Mouse (Mus musculus) midbrain, embryonic 16.5 days (tissue): ENCODE data around the gene Mast3. TPM values are rescaled to one million over a fixed set of nuclear protein-coding genes. Genes with fewer than 3 reads are reported as not detected.

Experiments used
- ATAC-seq: fragments of 200-750 bp; cut with Nextera tagmentation; 2 replicates; pipeline ENCODE4 v1.8.0; 2017; ENCODE audit warnings: moderate TSS enrichment
- H3K27ac ChIP-seq: fragments of 300-500 bp; sonication (generic); 2 replicates; pipeline ENCODE4 v1.5.1; 2014; ENCODE audit warnings: mild to moderate bottlenecking, low read length, mixed read lengths
- H3K27me3 ChIP-seq: fragments of 300-500 bp; sonication (generic); 2 replicates; pipeline ENCODE4 v1.6.1; 2014; ENCODE audit warnings: low read depth, low read length, mixed read lengths; ENCODE audit not compliant: control insufficient read depth, insufficient read depth
- H3K36me3 ChIP-seq: fragments of 300-500 bp; sonication (generic); 2 replicates; pipeline ENCODE4 v1.6.1; 2014; ENCODE audit warnings: mild to moderate bottlenecking, low read length, moderate library complexity, mixed read lengths; ENCODE audit not compliant: control insufficient read depth, insufficient read depth
- H3K4me1 ChIP-seq: fragments of 300-500 bp; sonication (generic); 2 replicates; pipeline ENCODE4 v1.6.1; 2014; ENCODE audit warnings: mild to moderate bottlenecking, low read length, mixed read lengths; ENCODE audit not compliant: control insufficient read depth, insufficient read depth
- H3K4me2 ChIP-seq: fragments of 300-500 bp; sonication (generic); 2 replicates; pipeline ENCODE4 v1.6.1; 2014; ENCODE audit warnings: mild to moderate bottlenecking, low read length, mixed read lengths
- H3K4me3 ChIP-seq: fragments of 300-500 bp; sonication (generic); 2 replicates; pipeline ENCODE4 v1.5.1; 2014; ENCODE audit warnings: low read depth, mild to moderate bottlenecking, low read length, moderate library complexity, mixed read lengths
- H3K9ac ChIP-seq: fragments of 300-500 bp; sonication (generic); 2 replicates; pipeline ENCODE4 v1.6.1; 2014; ENCODE audit warnings: low read depth, low read length, mixed read lengths
- H3K9me3 ChIP-seq: fragments of 300-500 bp; sonication (generic); replicated peaks from 2 replicates; pipeline ENCODE4 v1.6.1; 2014; ENCODE audit warnings: mild to moderate bottlenecking, low read length, mixed read lengths; ENCODE audit not compliant: control insufficient read depth, poor library complexity, severe bottlenecking
- WGBS: fragments of 180-500 bp; shearing (Covaris S2); extraction: QIAGEN DNeasy Blood & Tissue Kit; methylation state at CpG from one replicate; pipeline ENCODE4 v1.1.7; 2014; 5-methylcytosine and 5-hydroxymethylcytosine counted together
- polyA plus RNA-seq: library from polyadenylated mRNA; unstranded; fragments of >200 nt; fragmentation: Nextera tagmentation; extraction: Ambion mirVana; gene quantifications from 2 replicates; pipeline ENCODE4 v1.2.1, GENCODE M21; 2015

Mast3 gene
- polyA plus RNA-seq, 1 experiment from 2014 or later: 23.2 TPM

DNA sequence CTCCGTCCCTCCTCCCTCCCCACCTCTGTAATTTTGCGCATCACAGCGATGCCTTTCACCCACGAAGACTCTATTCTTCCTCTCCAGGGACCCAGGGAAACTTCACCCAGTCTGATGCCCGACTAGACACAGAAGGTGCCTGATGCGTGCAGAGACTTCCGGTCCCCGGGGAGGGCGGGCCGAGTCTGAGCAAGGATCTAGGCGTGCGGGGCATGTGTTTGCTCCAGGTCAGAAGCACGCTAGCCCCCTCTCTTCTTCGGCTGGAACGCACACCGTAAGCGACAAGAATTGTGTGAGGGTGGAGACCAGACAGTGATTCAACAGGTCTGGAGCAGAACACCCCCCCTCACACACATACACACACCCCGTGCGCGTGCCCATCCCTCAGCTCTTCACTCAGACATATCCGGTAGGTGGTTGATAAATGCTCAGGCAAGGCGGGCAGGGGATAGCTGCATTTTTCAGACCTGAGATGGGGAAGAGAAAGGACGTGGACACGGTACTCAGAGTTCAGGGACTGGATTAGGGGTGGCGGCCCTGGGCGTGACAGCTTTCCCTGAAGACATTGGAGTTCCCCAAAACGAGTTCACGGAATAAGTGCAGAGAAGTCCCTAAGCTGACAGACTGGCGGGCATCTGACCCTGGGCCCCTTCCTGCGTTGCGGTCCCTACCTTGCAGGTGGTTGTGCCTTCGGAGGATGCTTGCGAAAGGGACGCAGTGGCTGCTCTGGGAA, 38.9 kb downstream of the Mast3 start:
- WGBS: 2% methylated on average over 34 of the region's 34 CpGs
- Histone ChIP-seq H3K4me3 (peak overlapping the region; percentile 13; the same call in 1 of the 2 replicates), H3K9me3 (no peaks in the 10 kb centered on the region), H3K27me3 (peaks cover 4% of the 10 kb centered on the region), H3K4me1 (peaks cover 16% of the 10 kb centered on the region), H3K9ac (peak overlapping the region; percentile 50), H3K27ac (no peak overlapping the region), H3K36me3 (peaks cover 20% of the 10 kb centered on the region), H3K4me2 (peak overlapping the region; percentile 48)
- no peak for ATAC-seq

DNA sequence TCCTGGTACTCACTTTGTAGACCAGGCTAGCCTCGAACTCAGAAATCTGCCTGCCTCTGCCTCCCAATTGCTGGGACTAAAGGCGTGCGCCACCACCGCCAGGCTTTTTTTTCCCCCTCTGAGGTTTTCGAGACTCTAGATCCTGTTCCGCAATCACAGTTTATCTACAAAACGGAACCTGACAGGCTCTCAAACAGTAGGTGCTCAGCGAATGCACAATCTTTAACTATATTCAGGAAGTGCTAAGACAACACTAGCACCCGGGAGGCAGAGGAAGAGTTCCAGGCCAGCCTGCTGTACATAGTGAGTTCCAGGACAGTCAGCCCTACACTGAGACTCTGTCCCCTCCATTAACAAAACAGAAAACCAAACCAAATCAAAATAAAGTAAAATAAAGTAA, 39.5 kb downstream of the Mast3 start:
- Histone ChIP-seq H3K9ac (no peak overlapping the region), H3K4me2 (no peak overlapping the region), H3K36me3 (peaks cover 15% of the 10 kb centered on the region), H3K4me3 (no peak overlapping the region), H3K27ac (no peak overlapping the region), H3K4me1 (peaks cover 16% of the 10 kb centered on the region), H3K9me3 (no peaks in the 10 kb centered on the region), H3K27me3 (peaks cover 4% of the 10 kb centered on the region)
- ATAC-seq: no peak
- WGBS: 80% methylated on average over 9 of the region's 9 CpGs

DNA sequence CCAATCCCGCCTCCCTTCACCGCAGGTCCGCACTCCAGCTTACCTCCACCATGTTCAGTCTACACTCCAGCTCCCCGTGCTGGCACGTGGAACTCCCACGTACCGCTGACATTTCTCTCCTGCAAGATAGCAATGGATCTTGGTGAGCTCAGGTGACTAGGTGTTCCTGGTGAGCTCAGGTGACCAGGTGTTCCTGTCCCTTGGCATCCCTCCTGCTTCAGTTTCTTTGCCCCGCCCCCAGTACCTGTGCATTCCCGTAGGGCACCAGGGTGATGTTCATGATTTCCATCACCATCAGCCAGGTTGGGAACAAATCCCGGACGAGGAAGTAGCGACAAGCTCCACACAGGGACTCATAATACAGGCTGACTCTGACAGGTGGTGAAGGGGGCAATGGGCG, 40.2 kb downstream of the Mast3 start:
- Histone ChIP-seq H3K36me3 (peaks cover 12% of the 10 kb centered on the region), H3K9me3 (no peaks in the 10 kb centered on the region), H3K4me2 (no peak overlapping the region), H3K4me1 (peaks cover 22% of the 10 kb centered on the region), H3K4me3 (no peak overlapping the region), H3K27me3 (peaks cover 4% of the 10 kb centered on the region), H3K9ac (no peak overlapping the region), H3K27ac (no peak overlapping the region)
- no peak for ATAC-seq
- 96% methylated on average over 13 of the region's 13 CpGs for WGBS

DNA sequence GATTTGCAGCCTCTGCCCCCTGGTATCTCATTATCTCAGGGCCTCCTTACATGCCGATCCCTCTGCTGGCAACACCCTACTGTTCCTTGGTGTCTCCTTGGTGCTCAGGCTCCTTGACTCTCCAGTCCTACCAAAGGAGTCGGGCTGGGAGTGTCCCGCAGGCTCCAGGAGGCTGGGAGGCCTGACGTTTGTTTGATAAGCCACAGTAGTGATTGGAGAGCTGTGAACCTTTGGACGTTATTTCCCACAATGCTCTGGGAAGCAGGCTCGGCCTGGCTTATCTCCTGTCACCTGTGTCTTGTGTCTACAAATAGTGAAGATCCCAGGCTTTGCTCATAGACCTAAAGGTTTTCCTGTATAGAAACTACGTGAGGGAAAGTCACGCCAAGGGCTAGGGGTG, 40.8 kb downstream of the Mast3 start:
- Histone ChIP-seq H3K27ac (no peak overlapping the region), H3K9ac (no peak overlapping the region), H3K9me3 (no peaks in the 10 kb centered on the region), H3K27me3 (peaks cover 4% of the 10 kb centered on the region), H3K4me3 (no peak overlapping the region), H3K4me2 (no peak overlapping the region), H3K4me1 (peaks cover 24% of the 10 kb centered on the region), H3K36me3 (peaks cover 12% of the 10 kb centered on the region)
- no peak for ATAC-seq
- 86% methylated on average over 8 of the region's 8 CpGs for WGBS

DNA sequence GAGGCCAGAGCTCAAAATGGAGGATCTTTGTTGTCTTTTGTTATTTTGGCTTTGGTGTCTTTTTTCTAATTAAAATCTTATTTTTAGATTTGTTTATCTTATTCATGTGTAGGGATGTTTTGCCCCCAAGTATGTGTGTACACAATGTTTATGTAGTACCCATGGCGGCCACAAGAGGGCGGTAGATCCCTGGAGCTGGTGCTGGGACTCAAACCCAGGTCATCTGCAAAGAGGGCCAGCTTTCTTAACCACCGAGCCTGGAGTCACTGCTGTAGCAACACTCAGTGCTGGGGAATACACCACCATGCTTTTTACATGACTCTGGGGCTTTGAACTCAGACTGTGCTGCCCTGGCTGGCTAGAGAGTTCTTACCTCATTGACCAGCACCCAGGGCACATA, 41.5 kb downstream of the Mast3 start:
- H3K9ac ChIP-seq: no peak overlapping the region
- H3K36me3 ChIP-seq: peaks cover 8% of the 10 kb centered on the region
- no peak overlapping the region for H3K4me3 ChIP-seq
- H3K27ac ChIP-seq: no peak overlapping the region
- no peak overlapping the region for H3K4me2 ChIP-seq
- no peak for ATAC-seq
- no peaks in the 10 kb centered on the region for H3K9me3 ChIP-seq
- peaks cover 24% of the 10 kb centered on the region for H3K4me1 ChIP-seq
- under 1% methylated on average over 3 of the region's 3 CpGs for WGBS
- H3K27me3 ChIP-seq: peaks cover 4% of the 10 kb centered on the region

DNA sequence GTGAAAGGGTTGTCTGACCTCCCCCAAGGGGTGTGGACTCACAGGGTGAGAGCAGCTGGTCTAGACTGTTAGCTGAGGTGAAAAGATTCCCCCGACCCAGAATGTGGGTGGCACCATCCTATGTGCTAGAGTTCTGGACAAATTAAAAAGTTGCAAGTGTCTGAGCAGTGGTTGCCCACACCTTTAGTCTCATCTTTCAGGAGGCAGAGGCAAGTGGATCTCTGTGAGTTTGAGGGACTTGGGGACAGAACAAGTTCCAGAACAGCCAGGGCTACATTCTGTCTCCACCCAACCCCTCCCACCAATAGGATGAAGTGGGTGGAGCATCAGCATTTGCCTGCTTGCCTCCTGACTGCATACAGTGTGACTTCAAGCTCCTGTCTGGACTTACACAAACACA, 42.7 kb downstream of the Mast3 start:
- Histone ChIP-seq H3K27ac (no peak overlapping the region), H3K4me1 (peaks cover 25% of the 10 kb centered on the region), H3K9ac (no peak overlapping the region), H3K9me3 (no peaks in the 10 kb centered on the region), H3K4me2 (no peak overlapping the region), H3K27me3 (no peaks in the 10 kb centered on the region), H3K36me3 (peaks cover 6% of the 10 kb centered on the region; the same call in 1 of the 2 replicates), H3K4me3 (no peak overlapping the region)
- 73% methylated on average over 1 of the region's 1 CpGs for WGBS
- ATAC-seq: no peak

DNA sequence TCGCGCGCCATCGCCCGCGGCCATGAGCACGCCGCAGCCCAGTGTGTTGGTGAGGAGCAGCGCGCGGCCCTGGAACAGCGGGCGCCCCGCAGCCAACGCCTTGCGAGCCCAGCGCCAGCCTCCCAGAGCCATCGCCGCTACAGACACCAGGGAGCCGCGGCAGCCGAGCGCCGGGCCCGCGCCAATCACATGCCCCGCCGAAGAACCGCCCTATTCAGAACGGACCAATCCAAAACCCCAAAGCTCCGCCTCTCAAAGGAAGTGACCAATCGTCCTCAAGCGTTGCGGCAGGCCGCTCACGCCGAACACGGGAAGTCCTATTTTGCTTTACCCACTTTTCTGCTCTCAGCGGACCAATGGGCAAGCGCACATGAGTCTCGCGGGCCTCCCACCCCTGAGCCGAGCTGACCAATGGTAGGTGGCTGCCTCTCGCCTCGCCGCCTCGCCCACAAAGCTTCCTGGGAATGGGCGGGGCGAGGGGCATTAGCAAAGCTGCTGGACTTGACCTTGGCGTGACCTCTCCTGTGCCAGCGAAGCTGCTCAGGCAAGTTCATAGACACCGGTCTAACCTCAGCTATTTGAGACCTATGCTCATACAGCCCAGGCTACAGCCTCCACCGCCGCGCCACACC, 44.0 kb downstream of the Mast3 start, which contains the start of gene Mpv17l2:
Gene Mpv17l2 (minus strand): TSS at position 172 of the 632 bp plus-strand sequence.
- WGBS: under 1% methylated on average over 55 of the region's 55 CpGs
- Histone ChIP-seq H3K9ac (peak within 1 kb of the TSS; percentile 76), H3K9me3 (no peaks in the 10 kb centered on the region), H3K27ac (peak within 1 kb of the TSS; percentile 82), H3K27me3 (no peaks in the 10 kb centered on the region), H3K4me2 (peak within 1 kb of the TSS; percentile 80), H3K4me1 (peaks cover 21% of the 10 kb centered on the region), H3K36me3 (peaks cover 18% of the 10 kb centered on the region), H3K4me3 (peak within 1 kb of the TSS; percentile 71)
- peak; percentile 95 for ATAC-seq

DNA sequence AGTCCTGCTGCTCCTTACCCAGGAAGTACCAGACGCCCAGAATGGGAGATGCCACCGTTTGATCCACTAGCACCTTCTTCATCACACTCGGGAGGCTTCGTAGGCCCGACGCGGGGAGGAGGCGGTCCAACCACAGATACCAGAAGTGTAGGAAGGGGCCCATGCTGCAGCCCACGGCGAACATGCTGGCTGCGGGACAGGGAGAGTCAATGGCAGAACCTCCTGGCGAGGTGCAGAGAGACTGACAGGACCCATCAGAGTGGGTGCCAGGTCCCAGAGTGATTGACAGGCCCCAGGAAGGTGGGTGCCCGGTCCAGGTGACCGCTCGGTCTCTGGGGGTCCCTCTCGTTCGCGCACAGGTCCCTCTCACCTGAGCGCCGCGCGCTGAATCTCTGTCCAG, 44.5 kb downstream of the Mast3 start:
- peaks cover 18% of the 10 kb centered on the region for H3K36me3 ChIP-seq
- H3K9me3 ChIP-seq: no peaks in the 10 kb centered on the region
- peak overlapping the region; percentile 76 for H3K9ac ChIP-seq
- H3K27me3 ChIP-seq: no peaks in the 10 kb centered on the region
- ATAC-seq: no peak
- peak overlapping the region; percentile 71 for H3K4me3 ChIP-seq
- H3K4me1 ChIP-seq: peaks cover 23% of the 10 kb centered on the region
- WGBS: under 1% methylated on average over 22 of the region's 22 CpGs
- peak overlapping the region; percentile 77 for H3K27ac ChIP-seq
- peak overlapping the region; percentile 80 for H3K4me2 ChIP-seq
